Mouse (Mus musculus): ENCODE results near the gene Ttll3. TPM values are rescaled to one million over a fixed set of nuclear protein-coding genes. Genes with fewer than 3 reads are reported as not detected.

Gene Ttll3
- polyA plus RNA-seq (2017; shearing (Covaris generic)) = 16.4 TPM

GRCm38 (mm10) chr6:113388960-113389359, at the start of gene Ttll3:
TSS of gene Ttll3 (plus strand) at chr6:113389260.

GRCm38 (mm10) chr6:113343177-113344092, 45.6 kb upstream of the Ttll3 start, which contains the start of gene Camk1:
TSS of gene Camk1 (minus strand) at chr6:113343984.

GRCm38 (mm10) chr6:113377496-113378385, 11.3 kb upstream of the Ttll3 start, which contains the start of the genes Tada3 and Arpc4:
TSS of gene Tada3 (minus strand) at chr6:113377883.
TSS of gene Arpc4 (plus strand) at chr6:113378115.

GRCm38 (mm10) chr6:113419199-113419587, 30.1 kb downstream of the Ttll3 start, which contains the start of gene Rpusd3:
TSS of gene Rpusd3 (minus strand) at chr6:113419340.

DNA sequence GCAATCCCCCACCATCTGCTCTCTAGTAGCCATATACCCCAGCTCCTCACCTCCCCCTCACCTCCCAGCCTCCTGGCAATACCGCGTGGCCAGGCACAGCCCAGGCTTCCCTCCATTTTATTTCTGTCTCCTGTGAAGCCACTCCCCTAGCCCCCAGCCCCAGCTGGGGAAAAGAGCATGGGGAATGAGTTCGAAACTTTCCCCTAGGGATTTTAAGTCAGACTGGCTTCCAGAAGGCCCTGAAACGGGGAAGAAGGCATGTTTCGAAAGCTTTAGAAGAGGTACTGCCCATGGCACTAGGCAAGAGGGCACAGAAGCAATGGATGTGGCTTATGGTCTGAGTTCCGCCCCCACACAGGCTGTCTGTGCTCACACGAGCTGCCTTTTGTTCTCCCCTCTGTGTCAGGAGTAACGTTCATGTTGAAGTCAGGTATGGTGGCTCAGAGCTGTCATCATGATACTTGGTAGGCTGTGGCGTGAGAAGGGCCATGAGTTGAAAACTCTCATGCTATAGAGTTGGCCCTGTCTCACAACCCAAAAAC, 46.7 kb downstream of the Ttll3 start, which contains the start of gene Cidec:
Gene Cidec (minus strand): TSS at position 97 of the 542 bp plus-strand sequence.

GRCm38 (mm10) chr6:113442442-113443090, 53.5 kb downstream of the Ttll3 start, which contains the start of gene Jagn1:
TSS of gene Jagn1 (plus strand) at chr6:113442569.

GRCm38 (mm10) chr6:113457952-113458534, 69.0 kb downstream of the Ttll3 start, which contains the start of gene Il17re:
TSS of gene Il17re (plus strand) at chr6:113458484.

Other genes with a start within 250 kb of the Ttll3 start
- 0.38 TPM for gene Lhfpl4, start 193.9 kb upstream of the Ttll3 start, polyA plus RNA-seq (2017; shearing (Covaris generic))
- 56.2 TPM for gene Mtmr14, start 151.4 kb upstream of the Ttll3 start, polyA plus RNA-seq (2017; shearing (Covaris generic))
- not detected for gene Cpne9, start 107.0 kb upstream of the Ttll3 start, polyA plus RNA-seq (2017; shearing (Covaris generic))
- 54.8 TPM for gene Brpf1, start 82.1 kb upstream of the Ttll3 start, polyA plus RNA-seq (2017; shearing (Covaris generic))
- 12.3 TPM for gene Ogg1, start 62.3 kb upstream of the Ttll3 start, polyA plus RNA-seq (2017; shearing (Covaris generic))
- gene Camk1, start 45.3 kb upstream of the Ttll3 start, polyA plus RNA-seq (2017; shearing (Covaris generic)) = 5.9 TPM
- gene Tada3, start 11.4 kb upstream of the Ttll3 start, polyA plus RNA-seq (2017; shearing (Covaris generic)) = 70.9 TPM
- 579 TPM for gene Arpc4, start 11.1 kb upstream of the Ttll3 start, polyA plus RNA-seq (2017; shearing (Covaris generic))
- 18.0 TPM for gene Rpusd3, start 30.1 kb downstream of the Ttll3 start, polyA plus RNA-seq (2017; shearing (Covaris generic))
- not detected for gene Cidec, start 46.5 kb downstream of the Ttll3 start, polyA plus RNA-seq (2017; shearing (Covaris generic))
- 61.7 TPM for gene Jagn1, start 53.3 kb downstream of the Ttll3 start, polyA plus RNA-seq (2017; shearing (Covaris generic))
- gene Il17re, start 69.2 kb downstream of the Ttll3 start, polyA plus RNA-seq (2017; shearing (Covaris generic)) = 0.29 TPM
- gene Il17rc, start 82.2 kb downstream of the Ttll3 start, polyA plus RNA-seq (2017; shearing (Covaris generic)) = 0.27 TPM
- 13.0 TPM for gene Creld1, start 94.0 kb downstream of the Ttll3 start, polyA plus RNA-seq (2017; shearing (Covaris generic))
- gene Prrt3, start 112.7 kb downstream of the Ttll3 start, polyA plus RNA-seq (2017; shearing (Covaris generic)) = 0.49 TPM
- 110 TPM for gene Emc3, start 142.4 kb downstream of the Ttll3 start, polyA plus RNA-seq (2017; shearing (Covaris generic))
- 3.7 TPM for gene Fancd2, start 142.4 kb downstream of the Ttll3 start, polyA plus RNA-seq (2017; shearing (Covaris generic))
- gene Fancd2os, start 211.5 kb downstream of the Ttll3 start, polyA plus RNA-seq (2017; shearing (Covaris generic)) = not detected
- gene Brk1, start 215.5 kb downstream of the Ttll3 start, polyA plus RNA-seq (2017; shearing (Covaris generic)) = 261 TPM
- 48.2 TPM for gene Vhl, start 234.7 kb downstream of the Ttll3 start, polyA plus RNA-seq (2017; shearing (Covaris generic))
- gene Irak2, start 249.2 kb downstream of the Ttll3 start, polyA plus RNA-seq (2017; shearing (Covaris generic)) = 59.9 TPM